Comparison of ENCODE assay signal across 33 mouse cellular contexts in the genomic region with DNA sequence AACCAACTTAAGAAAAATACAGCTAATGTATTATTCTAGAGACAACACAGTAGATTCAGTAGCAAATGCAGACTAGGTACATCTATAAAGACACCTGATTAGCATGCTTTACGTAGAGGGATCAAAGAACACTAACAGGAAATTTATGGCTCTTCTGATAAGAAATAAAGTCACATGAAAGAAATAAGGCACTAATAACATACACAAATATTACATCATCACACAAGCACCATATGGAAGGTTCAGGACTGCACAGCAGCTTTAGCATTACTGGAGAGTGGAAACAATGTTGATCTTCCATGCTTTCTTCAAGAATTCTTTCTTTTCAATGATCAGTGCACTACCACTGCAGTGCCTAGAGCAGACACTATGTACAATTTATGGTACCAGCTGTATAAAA.
"Had no signal": no experiment of that assay in that cellular context is flagged by ENCODE, and none has a peak within 500 bp of the region (broad histone marks: within the 10 kb centered on the region; RNA-seq: fewer than 3 reads in every experiment).

No protein-coding gene starts in this region.

- H3K27me3 ChIP-seq: heart, embryonic 12.5 days; heart, embryonic 13.5 days; heart, embryonic 15.5 days; hindbrain, embryonic 12.5 days; hindbrain, embryonic 13.5 days; hindbrain, embryonic 15.5 days; kidney, embryonic 15.5 days had no signal

- H3K27ac ChIP-seq: heart, adult 2 months; heart, embryonic 10.5 days; heart, embryonic 13.5 days; heart, embryonic 15.5 days; hindbrain, embryonic 10.5 days; hindbrain, embryonic 12.5 days; hindbrain, embryonic 13.5 days; hindbrain, embryonic 14.5 days; hindbrain, embryonic 15.5 days; hindbrain, postnatal 0 days; kidney, embryonic 15.5 days; kidney, postnatal 0 days; layer of hippocampus, adult 2 months; left cerebral cortex, adult 2 months had no signal

- H3K4me3 ChIP-seq: heart, adult 2 months; heart, embryonic 10.5 days; heart, embryonic 12.5 days; heart, embryonic 13.5 days; heart, embryonic 15.5 days; hindbrain, embryonic 10.5 days; hindbrain, embryonic 12.5 days; hindbrain, embryonic 13.5 days; hindbrain, embryonic 15.5 days; kidney, embryonic 15.5 days; layer of hippocampus, adult 2 months; left cerebral cortex, adult 2 months had no signal

- ATAC-seq: hindbrain, embryonic 16.5 days; hindbrain, postnatal 0 days had no signal

- H3K9me3 ChIP-seq: heart, embryonic 13.5 days; heart, embryonic 15.5 days; hindbrain, embryonic 13.5 days; hindbrain, embryonic 15.5 days; kidney, embryonic 15.5 days had no signal

- H3K9ac ChIP-seq: heart, embryonic 12.5 days; heart, embryonic 13.5 days; heart, embryonic 15.5 days; hindbrain, embryonic 12.5 days; hindbrain, embryonic 13.5 days; hindbrain, embryonic 14.5 days; hindbrain, embryonic 15.5 days; kidney, embryonic 15.5 days had no signal

- H3K36me3 ChIP-seq: hindbrain, embryonic 15.5 days had no signal

- H3K4me1 ChIP-seq: heart, embryonic 10.5 days; heart, embryonic 12.5 days; heart, embryonic 13.5 days; heart, embryonic 15.5 days; hindbrain, embryonic 10.5 days; hindbrain, embryonic 12.5 days; hindbrain, embryonic 13.5 days; hindbrain, embryonic 15.5 days; kidney, embryonic 15.5 days had no signal

- DNase-seq: heart, adult 2 months; heart, postnatal 10 days; heart, postnatal 14 days; heart, postnatal 36 days; heart, postnatal 4 days; kidney, adult 11 months; kidney, adult 18-20 months; kidney, adult 2 months; kidney, adult 8-10 months; kidney, adult 9 months; kidney, postnatal 10 days; kidney, postnatal 14 days; kidney, postnatal 25 days; kidney, postnatal 36 days; kidney, postnatal 4 days; layer of hippocampus, adult 9-11 months; layer of hippocampus, postnatal 36 days had no signal

- H3K4me2 ChIP-seq: heart, embryonic 11.5 days; heart, embryonic 12.5 days; heart, embryonic 13.5 days; heart, embryonic 15.5 days; hindbrain, embryonic 12.5 days; hindbrain, embryonic 13.5 days; hindbrain, embryonic 14.5 days; hindbrain, embryonic 15.5 days; kidney, embryonic 15.5 days had no signal
